Mouse (Mus musculus) gastrocnemius, postnatal 36 days (tissue): ENCODE results near the gene Ampd1. TPM values are rescaled to one million over a fixed set of nuclear protein-coding genes. Genes with fewer than 3 reads are reported as not detected.
A peak's percentile ranks its signal among the peaks of the same experiment; 100 is the strongest.
"Not testable (repeated sequence)": the region's sequence is repeated elsewhere in the genome, so short reads cannot be mapped to it uniquely, and the experiment has no call there.

Experiments
- DNase-seq, 2 experiments: peaks; one replicate each; pipeline ENCODE4 v3.0.0; 2022
- intact Hi-C: fragments of 180-260 bp; cut with DNase I; formaldehyde crosslinking; loops from one replicate; pipeline ENCODE4 v1.15.1; 2025
- total RNA-seq, 2 experiments: library from RNA; stranded (reverse); gene quantifications; 2 replicates each; pipeline ENCODE4 v1.2.3; 2021

The Ampd1 gene
- total RNA-seq, 2 experiments from 2014 or later = 1,190 to 1,255 TPM

- DNase-seq = no peak
- intact Hi-C loops = loop anchor here (5.0 kb wide), 1 partner anchor 65 kb away; no protein-coding TSS in a partner anchor
Observed at GRCm38 (mm10) chr3:103101909-103102308, 28.1 kb downstream of the Ampd1 start.

DNA sequence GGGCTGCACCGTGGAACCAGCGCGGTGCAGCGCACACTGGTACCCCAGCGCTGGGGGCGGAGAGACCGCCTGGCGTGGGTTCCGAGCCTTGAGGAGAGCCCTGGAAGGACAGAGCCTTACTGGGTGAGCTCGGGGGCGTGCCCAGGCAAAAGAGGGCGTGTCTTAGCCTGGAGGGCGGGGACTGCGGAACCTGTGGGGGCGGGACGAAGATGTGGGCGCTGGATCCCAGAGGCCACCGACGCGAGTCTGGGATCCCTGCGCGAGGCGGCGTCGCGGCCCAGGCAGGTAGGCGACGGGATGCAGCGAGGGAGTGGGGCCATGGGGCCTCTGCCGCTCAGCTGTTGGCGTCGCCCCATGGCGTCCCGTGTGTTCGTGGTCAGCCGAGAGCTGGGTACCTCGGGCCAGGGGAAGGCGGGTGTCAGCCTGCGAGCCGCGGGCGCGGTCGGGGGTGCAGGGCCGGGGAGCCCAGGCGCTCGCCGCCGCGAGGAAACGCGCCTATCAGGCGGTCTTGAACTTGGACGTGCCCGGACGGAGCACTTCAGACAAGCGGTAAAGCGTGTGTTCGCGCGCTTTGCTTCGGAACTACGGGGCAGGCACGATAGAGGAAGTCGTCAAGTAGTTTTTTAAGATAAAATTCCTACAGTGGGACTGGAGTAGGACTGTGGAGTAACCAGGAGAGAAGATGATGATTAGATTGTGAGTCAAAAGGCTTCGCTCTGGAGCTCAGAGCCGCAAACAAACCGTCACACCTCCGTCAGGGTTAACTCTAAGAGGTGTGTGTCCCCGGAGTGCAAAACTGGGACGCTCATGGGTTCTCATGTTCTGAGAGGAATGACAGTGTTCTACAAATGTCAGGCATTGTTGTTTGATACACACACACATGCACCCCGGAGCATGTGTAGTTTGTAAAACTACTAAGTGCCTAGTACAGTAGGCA is 28.9 kb downstream of the Ampd1 start, which contains the start of gene Dennd2c:
TSS of gene Dennd2c (plus strand) at position 151 of the 937 bp plus-strand sequence.
- DNase-seq = peak; percentile 92 to 96
- intact Hi-C loops = loop anchor here (5.0 kb wide), 1 partner anchor 65 kb away; no protein-coding TSS in a partner anchor

DNA sequence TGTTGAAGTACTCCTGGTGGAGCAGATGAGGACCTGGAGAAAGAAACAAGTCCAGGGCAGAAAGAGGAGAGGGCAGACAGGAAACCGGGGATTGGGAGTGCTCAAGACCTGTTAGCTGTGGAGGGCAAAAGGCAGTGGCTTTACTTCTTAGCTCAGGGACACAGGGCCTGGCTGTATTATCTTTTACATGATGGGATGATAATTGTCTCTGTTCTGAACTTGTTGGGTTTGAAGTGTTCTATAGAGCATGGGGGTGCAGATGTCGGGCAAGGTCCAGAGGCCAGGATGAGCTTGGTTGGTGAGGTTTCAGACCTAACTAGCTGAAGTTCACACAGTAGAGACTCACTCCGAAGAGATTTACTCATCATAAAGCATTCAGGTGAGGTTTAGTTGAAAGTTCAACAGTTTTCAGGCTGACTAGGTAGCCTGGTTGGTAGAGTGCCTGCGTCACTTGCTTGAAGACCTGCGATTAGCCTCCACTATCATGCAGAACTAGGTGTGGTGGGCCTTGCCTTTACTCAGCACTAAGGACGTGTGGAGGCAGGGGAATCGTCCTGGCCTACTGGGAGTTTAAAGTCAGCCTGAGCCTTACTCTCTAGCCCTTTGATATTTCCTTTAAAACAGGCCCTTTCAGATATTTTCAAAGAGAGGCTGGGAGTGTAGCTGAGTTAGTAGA is 33.9 kb downstream of the Ampd1 start:
- DNase-seq = no peak
- intact Hi-C loops = no loop called here

DNA sequence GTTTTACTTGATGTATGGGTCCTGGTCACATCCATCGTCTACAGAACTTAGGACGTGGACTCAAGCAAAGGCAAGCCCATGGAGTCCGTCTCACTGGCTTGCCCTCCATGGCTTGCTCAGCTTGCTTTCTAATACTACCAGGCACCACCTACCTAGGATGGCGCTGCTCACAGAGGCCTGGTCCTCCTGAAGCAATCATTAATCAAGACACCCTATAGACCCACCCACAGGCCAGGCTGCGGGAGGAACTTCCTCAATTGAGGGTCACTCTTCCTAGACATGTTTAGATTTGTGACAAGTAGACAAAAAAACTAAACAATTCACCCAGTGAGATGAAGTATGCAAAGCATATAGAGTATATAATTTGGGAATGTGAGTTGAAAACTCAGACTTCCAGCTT is 38.4 kb downstream of the Ampd1 start:
- no peak for DNase-seq
- intact Hi-C loops = no loop called here

DNA sequence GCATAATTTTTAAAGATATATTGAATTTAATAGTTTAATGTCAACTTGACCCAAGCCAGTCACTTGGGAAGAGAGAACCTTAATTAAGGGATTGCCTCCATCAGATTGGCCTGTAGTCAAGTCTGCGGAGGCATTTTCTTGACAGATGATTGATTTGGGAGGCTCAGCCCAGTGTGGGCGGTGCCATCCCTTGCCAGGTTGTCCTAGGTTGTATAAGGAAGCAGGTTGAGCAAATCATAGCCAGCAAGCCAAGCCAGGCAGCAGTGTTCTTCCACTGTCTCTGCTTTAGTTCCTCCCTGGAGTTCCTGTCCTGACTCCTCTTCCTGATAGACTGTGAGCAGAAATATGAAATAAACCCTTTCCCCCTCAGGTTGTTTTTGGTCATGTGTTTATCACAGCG is 49.8 kb downstream of the Ampd1 start:
- DNase-seq = no peak
- intact Hi-C loops = no loop called here

DNA sequence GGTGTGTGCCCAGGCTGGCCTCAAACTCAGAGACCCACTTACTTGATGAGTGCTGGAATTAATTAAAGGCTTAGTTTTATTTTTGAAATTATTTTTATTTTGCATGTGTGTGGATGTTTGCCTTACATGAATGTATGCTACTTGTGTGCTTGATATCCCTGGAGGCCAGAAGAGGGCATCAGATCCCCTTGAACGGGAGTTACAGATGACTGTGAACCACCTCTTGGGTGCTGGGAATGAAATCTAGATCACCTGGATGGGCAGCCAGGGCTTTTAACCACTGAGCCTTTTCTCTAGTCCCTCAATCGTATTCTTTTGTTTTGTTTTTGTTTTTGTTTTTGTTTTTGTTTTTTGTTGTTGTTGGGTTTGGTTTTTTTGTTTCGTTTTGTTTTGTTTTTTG is 52.3 kb downstream of the Ampd1 start:
- no peak for DNase-seq
- intact Hi-C loops = no loop called here

DNA sequence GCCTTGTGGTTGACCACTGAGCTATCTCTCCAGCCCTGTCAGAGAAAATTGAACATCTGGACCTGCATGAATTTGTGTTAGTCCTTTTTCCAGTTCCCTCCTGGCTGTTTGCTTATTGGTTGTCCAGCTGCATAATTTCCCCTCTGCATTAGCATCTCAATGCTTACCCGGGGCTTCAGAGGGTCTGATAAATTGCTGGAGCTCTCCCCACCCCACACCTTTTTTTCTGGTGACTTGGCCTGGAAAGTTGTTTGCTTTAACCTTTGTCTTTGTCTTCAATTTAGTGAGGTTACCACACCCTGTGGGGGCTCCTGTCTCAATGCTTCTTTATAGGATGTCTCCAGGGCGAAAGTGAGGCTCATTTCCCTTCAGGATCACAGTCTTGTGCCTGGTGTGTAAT is 53.4 kb downstream of the Ampd1 start:
- DNase-seq = no peak
- intact Hi-C loops = no loop called here

DNA sequence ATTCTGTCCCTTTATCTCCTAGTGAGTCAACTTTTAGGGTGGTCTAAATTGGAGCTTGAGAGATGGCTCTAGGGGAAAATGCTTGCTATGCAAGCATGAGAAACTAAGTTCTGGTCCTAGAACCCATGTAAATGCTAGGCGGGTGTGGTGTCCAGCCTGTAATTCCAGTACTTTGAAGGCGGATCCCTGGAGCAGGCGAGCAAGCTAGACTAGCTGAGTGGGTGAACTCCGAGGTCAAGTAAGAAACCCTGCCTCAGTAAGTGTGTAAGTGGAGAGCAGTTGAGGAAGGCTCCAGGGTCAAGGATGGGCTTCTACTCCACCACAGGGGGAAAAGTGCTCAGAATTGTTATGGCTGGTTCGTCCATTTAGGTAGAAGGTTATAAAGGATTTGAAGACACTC is 53.9 kb downstream of the Ampd1 start:
- intact Hi-C loops = no loop called here
- DNase-seq = no peak

GRCm38 (mm10) chr3:103128251-103128650 is 54.4 kb downstream of the Ampd1 start:
- no peak for DNase-seq
- intact Hi-C loops = no loop called here

GRCm38 (mm10) chr3:103129367-103130159 is 55.7 kb downstream of the Ampd1 start:
- no peak for DNase-seq
- intact Hi-C loops = no loop called here

GRCm38 (mm10) chr3:103130236-103130751 is 56.5 kb downstream of the Ampd1 start:
- DNase-seq = no peak
- intact Hi-C loops = no loop called here

DNA sequence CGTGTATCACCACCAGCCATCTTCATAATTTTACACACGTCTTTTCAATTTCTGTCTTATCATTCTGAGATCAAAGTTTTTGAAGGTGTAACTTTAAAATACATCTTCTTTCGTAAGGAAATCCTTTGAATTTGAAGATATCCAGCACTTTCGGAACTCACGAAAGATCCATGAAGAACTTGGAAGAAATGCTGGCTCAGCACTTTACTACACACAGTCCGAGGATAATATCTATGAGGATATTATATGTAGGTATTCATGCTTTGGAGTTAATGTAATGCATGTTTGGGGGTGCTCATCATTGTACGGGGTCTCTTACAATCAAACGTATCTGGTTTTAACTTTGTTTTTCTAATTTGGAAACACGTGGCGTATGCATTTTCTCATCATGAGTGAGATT is 59.3 kb downstream of the Ampd1 start:
- DNase-seq = no peak
- intact Hi-C loops = no loop called here

DNA sequence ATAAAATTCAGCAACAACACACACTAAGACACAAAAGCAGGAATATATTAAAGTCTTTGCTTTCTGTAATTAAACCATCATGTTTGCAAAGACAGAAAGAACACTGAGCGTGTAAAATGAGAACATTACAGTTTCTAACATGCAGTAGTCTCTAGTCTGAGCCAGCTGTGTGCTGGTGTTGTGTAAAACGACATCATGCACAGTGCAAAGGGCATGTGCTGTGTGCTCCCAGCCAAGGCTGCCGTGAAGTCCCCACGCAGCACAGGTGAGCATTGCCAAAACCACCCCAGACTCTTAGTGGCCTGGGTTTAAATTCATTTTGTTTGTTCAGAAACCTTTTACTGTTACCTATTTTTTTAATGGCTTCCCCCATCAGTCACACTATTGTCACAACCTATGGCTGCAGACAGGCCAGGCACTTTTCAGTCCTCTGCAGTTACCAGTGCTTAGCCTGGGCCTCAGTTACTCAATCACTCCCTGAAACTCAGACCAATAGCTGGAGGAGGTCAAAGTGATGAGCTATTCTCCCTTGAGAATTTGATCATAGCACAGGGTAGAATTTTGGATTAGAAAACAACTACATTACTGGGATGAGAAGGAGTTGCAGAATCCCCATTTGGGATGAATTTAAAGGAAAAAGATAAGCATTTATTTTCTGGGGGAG is 62.7 kb downstream of the Ampd1 start:
- intact Hi-C loops = no loop called here
- DNase-seq = no peak

DNA sequence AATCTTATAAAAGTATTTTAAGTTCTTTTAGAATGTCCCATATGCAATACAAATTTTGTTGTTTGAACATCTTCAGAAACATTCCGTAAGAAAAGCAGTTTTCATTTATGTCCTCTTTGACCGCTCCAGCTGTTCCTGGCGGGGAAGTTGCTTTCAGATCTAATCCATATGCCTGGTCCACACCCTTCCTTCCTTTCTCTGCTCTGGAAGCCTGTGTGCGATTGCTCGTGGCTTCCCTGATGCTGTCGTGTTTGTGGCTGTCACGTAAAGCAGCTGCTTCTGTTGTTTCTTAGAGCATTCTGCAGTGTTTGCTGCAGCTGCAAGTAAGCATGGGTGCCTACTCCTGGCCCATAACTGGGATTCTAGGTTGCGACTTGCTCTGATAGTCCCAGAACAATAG is 65.2 kb downstream of the Ampd1 start:
- no peak for DNase-seq
- intact Hi-C loops = no loop called here

- DNase-seq = peak in 1 of 2 experiments; percentile 28
- intact Hi-C loops = not testable (repeated sequence)
Observed at GRCm38 (mm10) chr3:103140095-103140838, 66.5 kb downstream of the Ampd1 start.

- DNase-seq = peak in 1 of 2 experiments; percentile 38
Observed at GRCm38 (mm10) chr3:103141287-103141686, 67.5 kb downstream of the Ampd1 start.

GRCm38 (mm10) chr3:103142366-103142765 is 68.6 kb downstream of the Ampd1 start:
- intact Hi-C loops = no loop called here
- no peak for DNase-seq

More at GRCm38 (mm10) chr3:103141287-103141686, 67.5 kb downstream of the Ampd1 start:
- intact Hi-C loops = no loop called here

GRCm38 (mm10) chr3:103145336-103145735 is 71.5 kb downstream of the Ampd1 start:
- DNase-seq = no peak
- intact Hi-C loops = no loop called here

DNA sequence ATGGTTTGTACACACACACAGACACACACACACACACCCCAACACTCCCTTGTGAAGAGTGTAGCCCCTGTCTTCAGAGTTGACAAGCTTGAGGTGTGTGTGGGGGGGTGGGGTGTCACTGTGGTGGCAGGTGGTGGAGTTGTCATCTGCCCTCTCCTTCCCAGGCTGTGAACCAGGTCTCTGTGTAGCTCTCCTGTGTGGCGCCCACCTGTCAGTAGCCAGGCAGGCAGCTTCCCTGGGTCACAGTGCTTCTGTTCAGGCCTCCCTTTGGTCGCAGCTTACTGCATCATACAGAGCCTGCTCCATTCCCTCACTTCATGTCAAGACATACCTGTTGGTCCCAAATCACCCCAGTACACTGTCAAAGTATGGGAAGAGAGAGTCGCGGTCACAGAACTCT is 72.0 kb downstream of the Ampd1 start:
- no peak for DNase-seq

More for the DNA sequence above, 72.0 kb downstream of the Ampd1 start:
- intact Hi-C loops = no loop called here
